In the genomic region with DNA sequence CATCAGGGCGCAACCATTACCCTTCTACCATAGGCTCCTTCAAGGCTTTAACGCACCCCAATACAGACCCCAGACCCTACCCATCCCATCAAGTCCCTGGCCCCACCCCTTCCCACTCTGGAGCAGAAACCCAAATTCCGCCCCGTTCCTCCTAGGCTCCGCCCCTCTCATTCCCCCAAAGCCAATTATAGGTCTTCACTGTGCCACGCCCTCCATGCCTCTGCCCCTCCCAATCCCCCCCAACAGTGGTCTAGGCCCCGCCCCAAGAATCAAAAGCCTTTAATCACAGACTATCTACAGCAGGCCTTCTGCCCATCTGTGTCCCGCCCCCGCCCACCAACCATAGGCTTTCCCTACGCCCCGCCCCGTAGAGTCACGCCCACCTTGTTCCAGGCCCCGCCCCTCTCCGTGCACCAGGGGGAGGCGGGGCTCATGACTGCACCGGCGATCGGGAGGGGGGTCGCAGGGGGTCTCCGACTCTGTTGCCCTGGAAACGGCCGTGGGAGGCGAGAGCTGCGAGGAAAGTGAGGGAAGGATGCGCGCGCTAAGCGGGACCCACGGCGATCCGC, we compare ENCODE assay signal across 1 mouse cellular context.
A peak's percentile ranks its signal among the peaks of the same experiment; 100 is the strongest.
TF ChIP-seq lines count a peak whose summit lies in the region.

No protein-coding gene starts in this region.

TF ChIP-seq in MEL, 35 proteins besides CTCF, POLR2A, EP300 and RAD21 (continued from another document):
- 0 out of 2 replicates have a peak, but pooled peaks have one; percentile 21 for TF ChIP-seq USF1 (IDR thresholded peaks at IDR 0.05; ENCODE audit: low read depth, low read length)
- peak; percentile 42; the same call in 1 of the 2 replicates for TF ChIP-seq MAZ (IDR thresholded peaks at IDR 0.05; ENCODE audit: low read depth, low read length)
- TF ChIP-seq SIN3A (IDR thresholded peaks at IDR 0.05; ENCODE audit: low read length), result no peak
- TF ChIP-seq UBTF (IDR thresholded peaks at IDR 0.05; ENCODE audit: borderline replicate concordance, insufficient read depth, low read depth, low read length), result no peak
- TF ChIP-seq ZC3H11A (IDR thresholded peaks at IDR 0.05; ENCODE audit: low read depth, low read length), result no peak
TF ChIP-seq in MEL: peak in this region for 4.
